Mouse (Mus musculus) stomach, embryonic 14.5 days (tissue): ENCODE results near the gene Jag1. TPM values are rescaled to one million over a fixed set of nuclear protein-coding genes. Genes with fewer than 3 reads are reported as not detected.

Experiments
- ATAC-seq: fragments of 200-750 bp; cut with Nextera tagmentation; 2 replicates; pipeline ENCODE4 v1.8.0; 2017; ENCODE audit warnings: low read depth, moderate TSS enrichment; ENCODE audit not compliant: insufficient number of reproducible peaks, insufficient read depth, low FRiP score
- H3K27ac ChIP-seq: fragments of 300-500 bp; sonication (generic); 2 replicates; pipeline ENCODE4 v1.5.1; 2014; ENCODE audit warnings: mild to moderate bottlenecking, low read length, moderate library complexity, mixed read lengths
- H3K27me3 ChIP-seq: fragments of 300-500 bp; sonication (generic); 2 replicates; pipeline ENCODE4 v1.6.1; 2014; ENCODE audit warnings: low read length, control low read depth, mixed read lengths; ENCODE audit not compliant: control insufficient read depth, insufficient read depth
- H3K36me3 ChIP-seq: fragments of 300-500 bp; sonication (generic); 2 replicates; pipeline ENCODE4 v1.6.1; 2014; ENCODE audit warnings: mild to moderate bottlenecking, control low read depth, low read length, moderate library complexity, mixed read lengths; ENCODE audit not compliant: control insufficient read depth, insufficient read depth
- H3K4me1 ChIP-seq: fragments of 300-500 bp; sonication (generic); 2 replicates; pipeline ENCODE4 v1.6.1; 2014; ENCODE audit warnings: low read length, control low read depth, mixed read lengths; ENCODE audit not compliant: control insufficient read depth, insufficient read depth
- H3K4me2 ChIP-seq: fragments of 300-500 bp; sonication (generic); replicated peaks from 2 replicates; pipeline ENCODE4 v1.6.1; 2014; ENCODE audit warnings: low read depth, low read length, control low read depth
- H3K4me3 ChIP-seq: fragments of 300-500 bp; sonication (generic); 2 replicates; pipeline ENCODE4 v1.5.1; 2014; ENCODE audit warnings: low read depth, low read length, control low read depth
- H3K9ac ChIP-seq: fragments of 300-500 bp; sonication (generic); replicated peaks from 2 replicates; pipeline ENCODE4 v1.6.1; 2014; ENCODE audit warnings: low read depth, mild to moderate bottlenecking, control low read depth, low read length, moderate library complexity, mixed read lengths
- H3K9me3 ChIP-seq: fragments of 300-500 bp; sonication (generic); 2 replicates; pipeline ENCODE4 v1.6.1; 2016; ENCODE audit warnings: low read depth, low read length, control low read depth; ENCODE audit not compliant: control insufficient read depth
- WGBS: fragments of 180-500 bp; shearing (Covaris S2); extraction: QIAGEN DNeasy Blood & Tissue Kit; methylation state at CpG from one replicate; pipeline ENCODE4 v1.1.7; 2014; 5-methylcytosine and 5-hydroxymethylcytosine counted together
- polyA plus RNA-seq: library from polyadenylated mRNA; unstranded; fragments of >200 nt; fragmentation: Nextera tagmentation; extraction: Ambion mirVana; gene quantifications from 2 replicates; pipeline ENCODE4 v1.2.1, GENCODE M21; 2014

Jag1 gene
- polyA plus RNA-seq, 1 experiment from 2014 or later, result 20.2 TPM

DNA sequence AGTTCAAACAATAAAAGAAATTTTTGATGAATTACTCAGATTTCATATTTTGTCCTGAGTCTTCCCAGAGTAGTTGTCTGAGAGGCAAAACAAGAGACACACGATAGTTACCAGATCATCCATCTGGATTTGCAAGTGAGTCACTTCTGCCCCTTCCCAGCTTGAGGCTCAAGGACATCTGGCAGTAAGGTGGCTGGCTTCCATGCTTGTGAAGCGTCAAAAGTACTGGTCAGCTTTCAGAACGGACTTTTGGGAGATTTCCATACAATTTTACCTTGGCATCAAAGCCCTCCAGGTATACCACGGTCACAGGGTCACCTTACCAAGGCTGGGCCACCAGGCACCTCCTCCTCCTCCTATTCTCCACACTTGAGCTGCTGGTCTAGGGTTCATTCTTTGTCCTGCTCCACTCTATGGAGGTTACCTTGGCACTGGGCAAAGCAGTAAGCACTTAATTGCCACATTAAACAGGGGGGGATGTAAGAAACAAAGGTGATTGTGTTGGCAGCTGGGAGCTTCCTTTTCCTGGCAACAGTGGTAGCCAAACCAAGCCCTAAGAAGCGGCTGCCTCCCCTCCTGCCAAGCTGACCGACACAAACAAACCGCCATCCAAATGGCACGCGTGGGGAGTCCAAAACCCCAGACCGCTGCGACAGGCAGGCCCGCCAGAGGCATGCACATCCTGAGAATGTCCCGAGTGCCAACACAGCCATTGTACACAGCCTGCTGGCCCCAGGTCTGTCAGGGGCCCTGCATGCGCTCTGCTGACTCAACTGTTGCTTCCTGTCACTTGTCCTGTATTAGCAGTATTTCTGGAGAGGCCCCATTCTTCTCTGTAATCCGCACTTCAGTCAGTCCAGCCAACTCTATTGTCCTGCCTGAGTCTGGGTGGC is 6.9 kb downstream of the Jag1 start:
- H3K27me3 ChIP-seq, result no peaks in the 10 kb centered on the region
- H3K27ac ChIP-seq, result peak overlapping the region; percentile 39; the same call in 1 of the 2 replicates
- H3K4me3 ChIP-seq, result no peak overlapping the region
- H3K4me1 ChIP-seq, result peaks cover 39% of the 10 kb centered on the region
- H3K4me2 ChIP-seq, result no peak overlapping the region
- no peaks in the 10 kb centered on the region for H3K9me3 ChIP-seq
- no peak overlapping the region for H3K9ac ChIP-seq
- 68% methylated on average over 15 of the region's 15 CpGs for WGBS
- no peak for ATAC-seq
- H3K36me3 ChIP-seq, result peaks cover 13% of the 10 kb centered on the region

DNA sequence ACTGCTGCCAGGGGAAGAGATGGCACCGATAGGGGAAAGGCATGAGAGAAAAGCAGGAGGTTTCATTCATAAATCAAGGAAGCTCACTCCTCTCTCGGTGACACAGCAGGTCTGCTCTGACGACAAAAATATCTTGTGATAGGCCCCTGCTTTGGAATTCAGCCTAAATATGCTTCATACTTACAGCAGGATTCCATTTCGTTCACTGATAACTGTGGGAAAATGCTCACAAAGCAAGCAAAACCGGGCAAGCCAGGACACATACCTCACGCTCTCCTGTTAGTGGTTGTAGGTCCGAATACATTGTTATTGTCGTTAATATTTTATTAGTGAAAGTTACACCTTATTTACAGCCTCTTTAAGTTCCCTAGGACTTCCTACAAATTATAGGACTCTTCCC is 8.5 kb downstream of the Jag1 start:
- Histone ChIP-seq H3K4me3 (no peak overlapping the region), H3K36me3 (peaks cover 16% of the 10 kb centered on the region), H3K4me2 (0 out of 2 replicates have a peak overlapping the region, but pooled peaks have one; percentile 5), H3K4me1 (peaks cover 39% of the 10 kb centered on the region), H3K27me3 (no peaks in the 10 kb centered on the region), H3K9me3 (no peaks in the 10 kb centered on the region), H3K27ac (peak overlapping the region; percentile 55; the same call in 1 of the 2 replicates), H3K9ac (no peak overlapping the region)
- WGBS, result 44% methylated on average over 8 of the region's 8 CpGs
- no peak for ATAC-seq

DNA sequence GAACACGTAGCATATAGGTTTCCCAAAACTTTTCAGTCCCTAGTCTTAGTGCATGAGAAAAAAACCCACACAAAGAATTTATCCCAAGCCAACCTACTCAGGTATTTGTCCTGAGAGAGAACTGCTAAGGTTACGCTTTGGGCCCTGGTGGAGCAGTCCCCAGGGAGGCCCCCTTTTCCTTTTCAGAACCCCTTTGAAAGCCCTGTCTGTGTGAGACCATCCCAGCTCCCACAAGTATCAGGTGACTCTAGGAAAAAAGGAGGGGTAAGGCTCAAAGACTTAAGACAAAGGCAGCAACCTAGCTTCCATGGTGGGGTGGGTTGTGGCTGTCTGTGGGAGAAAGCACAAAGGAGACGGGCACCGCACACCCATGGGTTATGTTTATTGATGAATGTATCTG is 9.2 kb downstream of the Jag1 start:
- Histone ChIP-seq H3K9me3 (no peaks in the 10 kb centered on the region), H3K27ac (peak overlapping the region; percentile 15; the same call in 1 of the 2 replicates), H3K27me3 (no peaks in the 10 kb centered on the region), H3K36me3 (peaks cover 16% of the 10 kb centered on the region), H3K9ac (no peak overlapping the region), H3K4me1 (peaks cover 33% of the 10 kb centered on the region), H3K4me3 (no peak overlapping the region), H3K4me2 (no peak overlapping the region)
- ATAC-seq, result no peak
- WGBS, result 70% methylated on average over 4 of the region's 4 CpGs

DNA sequence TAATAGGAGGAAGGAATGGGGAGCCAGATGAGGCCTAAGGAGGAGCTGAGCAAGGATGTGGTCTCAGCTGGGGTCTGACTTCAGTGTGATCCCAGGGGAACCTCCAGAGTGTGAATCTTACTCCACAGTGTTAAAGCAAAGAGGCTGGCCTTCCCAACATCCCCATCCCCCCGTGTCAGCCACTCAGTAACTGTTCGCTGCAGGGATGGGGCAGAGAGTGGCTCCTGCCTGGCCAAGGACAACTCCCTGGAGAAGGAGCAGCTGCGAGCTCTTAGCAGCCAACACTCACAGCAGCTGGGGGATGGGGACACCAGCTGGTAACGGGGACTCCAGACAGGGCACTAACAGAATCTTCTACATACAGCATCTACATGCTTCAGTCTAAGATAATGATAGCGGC is 15.4 kb downstream of the Jag1 start:
- no peak overlapping the region for H3K27ac ChIP-seq
- H3K4me3 ChIP-seq, result no peak overlapping the region
- no peak for ATAC-seq
- H3K4me1 ChIP-seq, result 0 out of 2 replicates have a peak, but pooled peaks cover 4% of the 10 kb centered on the region
- no peaks in the 10 kb centered on the region for H3K9me3 ChIP-seq
- H3K36me3 ChIP-seq, result peaks cover 35% of the 10 kb centered on the region
- no peak overlapping the region for H3K4me2 ChIP-seq
- no peaks in the 10 kb centered on the region for H3K27me3 ChIP-seq
- 48% methylated on average over 5 of the region's 5 CpGs for WGBS
- H3K9ac ChIP-seq, result no peak overlapping the region

DNA sequence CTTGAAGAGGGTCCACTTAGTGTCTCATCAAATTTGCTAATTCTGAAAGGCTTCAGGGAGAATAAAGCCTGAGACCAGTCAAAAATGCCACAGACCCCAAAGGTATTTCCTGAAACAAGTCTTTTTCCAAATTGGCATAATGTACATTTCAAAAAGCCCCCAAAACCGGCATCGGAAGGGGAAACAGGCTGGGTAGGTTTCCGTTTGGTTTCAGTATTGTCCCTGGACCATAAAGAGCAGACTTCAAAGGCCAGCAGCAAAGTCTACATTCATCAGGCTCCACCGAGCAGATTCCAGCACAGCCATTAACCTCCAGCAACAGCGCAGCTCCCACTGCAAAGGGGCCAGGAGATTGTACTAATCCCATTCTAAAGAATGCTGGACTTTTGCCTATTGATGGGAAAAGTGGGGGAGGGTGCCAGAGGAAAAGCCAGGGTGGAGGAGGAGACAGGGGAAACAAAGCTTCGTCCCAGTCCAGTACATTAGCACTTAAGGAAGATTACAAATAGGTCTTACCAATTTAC is 17.2 kb downstream of the Jag1 start:
- Histone ChIP-seq H3K27ac (peak overlapping the region; percentile 6; the same call in 1 of the 2 replicates), H3K36me3 (peaks cover 32% of the 10 kb centered on the region), H3K4me3 (no peak overlapping the region), H3K4me2 (no peak overlapping the region), H3K9ac (no peak overlapping the region), H3K4me1 (0 out of 2 replicates have a peak, but pooled peaks cover 4% of the 10 kb centered on the region), H3K9me3 (no peaks in the 10 kb centered on the region), H3K27me3 (no peaks in the 10 kb centered on the region)
- no peak for ATAC-seq
- 24% methylated on average over 6 of the region's 6 CpGs for WGBS

DNA sequence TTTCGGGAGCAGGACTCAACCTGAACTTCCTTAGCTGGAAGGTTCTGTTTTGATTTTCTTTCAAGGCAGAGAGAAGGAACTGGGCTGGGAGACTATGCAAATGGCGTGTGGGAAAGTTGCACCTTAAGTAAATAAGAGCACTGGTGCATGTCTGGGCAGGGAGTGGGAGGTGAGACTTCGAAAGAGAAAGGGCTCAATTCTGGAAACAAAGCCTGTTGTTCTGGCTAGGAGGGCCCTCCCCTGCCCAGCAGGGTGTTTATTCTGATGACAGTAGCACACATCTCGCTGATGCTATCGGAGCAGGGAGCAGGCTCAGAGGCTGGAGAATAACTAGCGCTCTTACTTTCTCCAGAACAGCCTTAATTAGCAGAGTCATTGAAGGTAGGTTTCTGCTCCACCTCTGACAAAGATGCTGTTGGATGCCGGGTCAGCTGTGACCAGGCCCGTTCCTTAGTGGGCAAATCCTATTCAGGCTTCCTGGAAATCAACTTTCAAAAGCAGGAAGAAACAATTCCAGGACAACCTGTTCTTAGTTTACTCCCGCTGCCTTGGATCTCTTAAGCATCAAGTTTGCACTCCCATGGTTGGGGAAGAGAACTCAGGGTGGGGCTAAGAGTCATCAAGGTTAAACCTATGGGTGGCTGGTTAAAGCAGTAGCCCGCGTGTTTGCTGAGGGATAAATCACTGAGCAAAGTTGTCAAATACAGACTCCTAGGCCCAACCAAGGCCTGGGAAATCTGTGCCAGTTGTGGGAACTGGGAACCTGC is 18.0 kb downstream of the Jag1 start:
- 0 out of 2 replicates have a peak, but pooled peaks cover 4% of the 10 kb centered on the region for H3K4me1 ChIP-seq
- 0 out of 2 replicates have a peak, but pooled peaks have one; percentile 25 for ATAC-seq
- 44% methylated on average over 11 of the region's 11 CpGs for WGBS
- no peak overlapping the region for H3K4me3 ChIP-seq
- H3K36me3 ChIP-seq, result peaks cover 40% of the 10 kb centered on the region
- no peaks in the 10 kb centered on the region for H3K9me3 ChIP-seq
- no peak overlapping the region; the same call in 1 of the 2 replicates for H3K27ac ChIP-seq
- no peaks in the 10 kb centered on the region for H3K27me3 ChIP-seq
- no peak overlapping the region for H3K4me2 ChIP-seq
- H3K9ac ChIP-seq, result no peak overlapping the region

DNA sequence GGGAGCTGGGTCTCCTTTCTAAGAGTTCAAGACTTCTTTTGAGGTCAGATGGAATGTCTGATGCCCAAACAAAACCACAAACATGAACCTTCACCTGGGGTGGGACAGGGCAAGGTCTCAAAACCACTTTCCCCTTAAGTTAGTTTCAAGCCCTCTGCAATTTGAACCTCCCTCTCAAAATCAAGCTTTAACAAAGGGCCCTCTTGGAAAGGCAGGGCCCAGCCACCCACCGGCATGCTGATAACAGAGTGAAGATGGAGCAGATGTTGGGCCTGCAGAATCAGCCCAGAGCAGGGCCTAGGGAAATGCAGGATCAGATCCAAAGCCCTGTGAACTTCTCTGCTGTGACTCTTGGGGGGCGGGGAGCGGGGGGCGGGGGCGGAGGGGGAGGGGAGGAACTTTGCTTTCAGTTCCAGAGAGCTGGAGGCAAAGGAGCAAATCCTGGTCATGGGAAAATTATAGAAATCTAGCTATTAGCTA is 19.4 kb downstream of the Jag1 start:
- H3K36me3 ChIP-seq, result peaks cover 46% of the 10 kb centered on the region
- H3K9me3 ChIP-seq, result no peaks in the 10 kb centered on the region
- no peak overlapping the region for H3K4me3 ChIP-seq
- 0 out of 2 replicates have a peak, but pooled peaks cover 4% of the 10 kb centered on the region for H3K4me1 ChIP-seq
- WGBS, result 16% methylated on average over 5 of the region's 5 CpGs
- ATAC-seq, result no peak
- H3K4me2 ChIP-seq, result no peak overlapping the region
- H3K27me3 ChIP-seq, result no peaks in the 10 kb centered on the region
- no peak overlapping the region for H3K9ac ChIP-seq
- no peak overlapping the region for H3K27ac ChIP-seq

DNA sequence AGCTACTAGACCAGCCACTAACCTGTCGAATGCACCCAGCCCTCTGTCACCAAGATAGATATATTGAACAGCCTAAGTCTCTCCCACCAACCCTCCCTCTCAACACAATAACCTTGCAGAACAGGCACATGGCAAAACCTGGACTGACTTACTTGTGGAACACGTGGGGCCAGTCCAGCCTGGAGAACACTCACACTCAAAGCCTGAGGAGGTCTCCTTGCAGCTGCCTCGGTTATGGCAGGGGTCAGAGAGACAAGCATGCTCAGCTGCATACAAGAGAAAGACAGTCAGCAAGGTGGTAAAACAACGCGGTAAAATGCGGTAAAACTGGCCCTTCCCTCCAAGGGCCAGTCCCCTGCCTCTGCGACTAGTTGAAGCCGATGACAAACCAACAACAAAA is 22.1 kb downstream of the Jag1 start:
- H3K36me3 ChIP-seq, result peaks cover 60% of the 10 kb centered on the region

More for the DNA sequence above, 22.1 kb downstream of the Jag1 start:
- no peaks in the 10 kb centered on the region for H3K9me3 ChIP-seq
- no peak overlapping the region for H3K4me3 ChIP-seq
- ATAC-seq, result no peak
- H3K27me3 ChIP-seq, result no peaks in the 10 kb centered on the region
- H3K4me1 ChIP-seq, result no peaks in the 10 kb centered on the region
- H3K9ac ChIP-seq, result no peak overlapping the region
- WGBS, result 75% methylated on average over 8 of the region's 8 CpGs
- H3K27ac ChIP-seq, result no peak overlapping the region
- H3K4me2 ChIP-seq, result no peak overlapping the region
